Mouse (Mus musculus) cerebellum, adult 11 months (tissue): Measurements from ENCODE around the gene Fancf.

Experiments
- DNase-seq: peaks from one replicate; pipeline ENCODE4 v3.0.0; 2022

The Fancf gene

GRCm38 (mm10) chr7:51862097-51862492 is at the start of gene Fancf:
Gene Fancf (minus strand): TSS chr7:51862267.
- peak; percentile 98 for DNase-seq

GRCm38 (mm10) chr7:51899066-51899465 is 37.0 kb upstream of the Fancf start:
- DNase-seq: no peak

- DNase-seq: no peak
These were observed 32.9 kb upstream of the Fancf start for GRCm38 (mm10) chr7:51894939-51895338.

DNA sequence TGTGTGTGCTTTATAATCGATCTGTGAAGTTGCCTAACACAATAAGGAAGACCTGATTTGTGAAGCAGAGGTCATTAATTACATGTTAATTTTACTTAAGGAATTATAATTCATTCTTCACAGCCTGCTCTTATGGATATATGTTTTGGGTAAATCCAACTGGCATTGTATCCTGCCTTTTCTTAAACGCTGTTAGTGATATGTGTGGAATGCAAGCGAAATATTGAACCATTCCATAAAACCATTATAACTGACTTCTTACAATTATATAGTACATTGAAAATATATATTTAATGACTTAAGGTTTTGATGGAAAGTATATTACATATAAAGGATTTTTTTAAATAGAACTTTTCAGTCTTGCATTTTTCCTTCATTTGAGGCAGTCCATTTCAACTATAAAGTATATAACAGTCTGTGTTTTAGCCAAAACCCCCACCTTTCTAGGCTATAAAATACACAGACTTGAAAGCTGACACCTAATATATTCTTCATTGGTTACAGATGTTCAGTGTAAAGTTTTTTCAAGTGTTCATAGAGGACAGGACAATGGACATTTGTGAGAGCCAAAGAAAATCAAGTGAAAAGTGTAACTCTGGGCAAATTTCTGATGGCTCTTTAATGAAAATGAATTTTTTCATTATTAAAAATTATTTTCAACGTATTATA is 32.2 kb upstream of the Fancf start:
- DNase-seq: no peak

DNA sequence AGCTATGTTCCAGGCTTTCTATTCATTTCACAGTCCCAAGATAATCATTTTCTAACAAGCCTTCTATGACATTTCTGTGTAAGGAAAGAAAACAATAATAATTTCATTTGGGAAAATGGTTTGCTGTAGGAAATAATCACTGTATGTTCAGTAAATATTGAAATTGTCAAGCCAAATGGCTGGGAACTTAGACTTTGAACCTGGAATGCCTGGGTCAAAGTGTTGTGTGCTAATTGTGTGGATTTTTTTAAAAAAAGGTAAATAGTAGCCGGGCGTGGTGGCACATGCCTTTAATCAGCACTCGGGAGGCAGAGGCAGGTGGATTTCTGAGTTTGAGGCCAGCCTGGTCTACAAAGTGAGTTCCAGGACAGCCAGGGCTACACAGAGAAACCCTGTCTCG is 30.9 kb upstream of the Fancf start:
- no peak for DNase-seq

DNA sequence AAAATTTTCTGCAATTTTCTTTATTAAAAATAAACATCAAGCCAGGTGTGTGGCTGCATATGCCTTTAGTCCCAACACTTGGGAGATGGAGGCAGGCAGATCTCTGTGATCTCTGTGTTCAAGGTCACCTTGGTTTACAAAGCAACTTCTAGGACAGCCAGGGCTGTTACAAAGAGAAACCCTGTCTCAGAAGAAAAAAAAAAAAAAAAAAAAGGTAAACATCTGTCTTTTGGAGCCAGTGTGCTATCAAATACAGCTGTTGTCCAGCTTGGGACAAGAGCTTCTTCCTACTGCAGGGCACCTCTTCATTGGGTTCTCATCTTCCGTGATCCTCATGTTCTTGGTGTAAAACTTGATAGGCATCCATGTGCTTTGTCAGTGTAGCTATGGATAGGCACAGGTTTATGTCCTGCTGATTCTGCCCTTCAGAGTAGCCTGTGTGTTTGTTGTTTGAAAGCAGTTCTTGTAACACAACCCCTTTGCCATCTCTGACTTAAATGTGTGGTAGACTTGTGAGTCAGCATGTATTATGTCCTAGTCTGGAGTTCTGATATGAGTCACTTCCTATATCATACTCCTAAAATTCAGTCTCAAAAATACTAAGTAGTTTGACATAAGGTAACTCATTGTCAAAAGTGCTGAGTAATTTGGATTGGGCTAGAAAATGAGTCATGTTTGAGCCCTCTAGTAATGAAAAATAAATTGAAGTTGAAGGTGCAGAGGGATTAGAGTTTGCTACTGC is 30.3 kb upstream of the Fancf start:
- no peak for DNase-seq

DNA sequence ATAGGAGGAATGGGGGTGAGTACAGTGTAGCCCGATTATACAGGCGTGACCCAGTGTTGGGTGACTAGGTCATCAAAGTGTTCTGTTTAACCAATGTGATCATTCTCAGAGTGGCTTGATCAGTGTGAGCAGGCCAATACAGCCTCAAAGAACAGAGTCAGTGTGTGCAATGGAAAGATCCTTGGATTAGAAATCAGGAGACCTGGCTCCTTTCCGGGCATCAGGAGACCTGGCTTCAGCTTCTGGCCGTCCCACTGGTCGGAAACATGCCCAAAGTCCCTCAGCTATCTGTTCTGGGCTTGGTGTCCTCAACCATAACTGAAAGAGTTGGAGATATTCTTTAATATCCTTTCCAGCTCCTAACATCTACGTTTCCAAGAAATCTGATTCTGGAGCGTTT is 27.5 kb upstream of the Fancf start:
- DNase-seq: no peak

DNA sequence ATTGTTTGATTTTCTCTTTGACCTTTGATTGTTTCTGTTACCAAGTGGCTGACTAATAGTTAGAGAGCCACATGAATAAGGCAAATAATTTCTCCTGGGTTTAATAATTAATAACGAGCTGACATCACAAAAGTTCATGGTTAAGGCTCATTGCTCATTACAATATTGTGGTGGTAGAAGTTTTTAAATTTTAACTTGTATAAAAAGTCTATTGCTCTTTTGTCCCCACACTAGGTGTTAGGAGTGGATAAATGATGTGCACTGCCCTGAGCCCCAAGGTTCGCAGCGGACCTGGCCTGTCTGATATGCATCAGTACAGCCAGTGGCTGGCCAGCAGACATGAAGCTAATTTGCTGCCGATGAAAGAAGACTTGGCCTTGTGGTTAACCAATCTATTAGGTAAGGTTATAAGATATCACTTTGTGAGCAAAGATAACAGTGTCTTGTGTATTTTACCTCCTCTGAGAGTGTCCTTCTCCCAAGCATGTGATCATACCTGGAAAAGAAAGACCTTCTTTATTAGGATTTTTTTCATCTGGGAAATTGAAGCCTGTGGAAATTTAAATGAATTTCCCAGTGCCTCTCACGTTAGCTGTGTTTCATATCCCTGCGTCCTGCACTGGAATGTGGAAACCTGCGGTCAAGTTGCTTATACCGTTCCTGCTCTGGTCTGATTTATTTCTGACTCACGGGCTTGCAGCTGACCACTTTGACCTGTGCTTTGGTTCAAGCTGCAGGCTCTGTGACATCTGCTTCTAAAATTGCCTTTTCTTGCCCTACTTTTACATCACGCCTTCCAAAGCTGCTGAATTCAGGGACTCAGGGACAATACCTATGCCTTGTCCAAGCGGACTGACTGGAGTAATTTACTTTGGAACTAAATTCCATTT is 25.9 kb upstream of the Fancf start:
- DNase-seq: no peak

DNA sequence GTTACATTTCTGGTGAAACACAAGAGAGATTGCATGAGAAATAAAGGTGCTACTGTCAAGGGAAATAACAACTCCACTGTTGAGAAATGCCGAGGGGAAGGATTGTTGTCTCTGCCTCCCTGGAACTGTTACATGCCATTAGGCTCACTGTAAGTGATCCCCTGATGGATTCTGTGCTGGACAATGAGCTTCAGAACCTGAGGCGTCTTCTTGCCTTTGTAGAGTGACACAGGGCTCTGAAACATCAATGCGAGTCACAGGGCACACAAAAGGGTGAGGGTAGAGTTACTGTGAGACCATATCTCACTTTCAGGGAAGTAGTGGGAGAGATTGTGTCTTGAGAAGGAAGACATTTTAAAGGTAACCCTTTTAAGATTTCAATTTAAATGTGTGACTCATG is 23.3 kb upstream of the Fancf start:
- DNase-seq: no peak

DNA sequence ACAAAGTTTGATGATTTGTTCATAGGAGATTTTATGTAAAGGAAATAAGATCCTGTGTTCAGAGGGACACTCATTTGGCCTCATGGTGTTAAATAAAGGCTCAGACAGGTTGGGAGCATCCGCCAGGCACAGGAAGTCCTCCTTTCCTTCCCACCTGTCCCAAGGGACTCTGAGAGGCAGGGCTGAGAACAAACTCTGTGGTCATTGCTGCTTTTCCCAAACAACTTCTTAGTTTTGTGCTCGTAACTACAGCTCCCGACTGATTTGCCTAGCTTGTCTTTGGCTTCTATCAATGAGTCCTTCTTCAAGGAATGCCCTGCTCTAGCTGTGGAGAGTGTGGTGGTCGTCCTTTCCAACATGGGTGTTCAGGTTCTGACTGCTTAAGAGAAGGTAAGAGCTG is 18.1 kb upstream of the Fancf start:
- no peak for DNase-seq

DNA sequence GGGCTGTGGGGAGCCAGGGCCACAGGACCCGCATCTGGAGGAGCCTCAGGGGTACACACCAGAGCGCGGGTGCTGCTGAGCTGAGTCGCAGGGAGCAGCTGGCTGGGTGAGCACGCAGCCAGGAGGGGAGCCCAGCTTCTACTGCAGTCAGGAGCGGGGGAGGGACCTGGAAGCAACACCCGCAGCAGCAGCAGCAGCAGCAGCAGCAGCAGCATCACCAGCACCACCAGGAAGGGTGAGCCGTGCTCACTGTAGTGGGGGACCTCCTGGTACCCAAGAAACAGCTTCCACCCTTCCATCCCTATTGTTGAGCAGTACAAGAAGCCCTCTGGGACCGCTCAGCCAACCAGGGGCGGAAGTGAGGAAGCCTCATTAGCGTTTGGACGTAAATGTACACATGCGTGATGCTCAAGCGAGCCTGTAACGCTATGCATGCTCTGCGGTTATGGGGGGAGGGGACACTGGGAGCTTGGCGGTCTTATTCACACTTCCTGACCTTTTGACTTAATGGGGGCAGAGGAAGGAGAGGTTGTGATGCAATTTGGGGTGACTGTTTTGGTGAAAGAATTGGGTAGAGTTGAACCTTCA is 17.2 kb upstream of the Fancf start:
- no peak for DNase-seq

DNA sequence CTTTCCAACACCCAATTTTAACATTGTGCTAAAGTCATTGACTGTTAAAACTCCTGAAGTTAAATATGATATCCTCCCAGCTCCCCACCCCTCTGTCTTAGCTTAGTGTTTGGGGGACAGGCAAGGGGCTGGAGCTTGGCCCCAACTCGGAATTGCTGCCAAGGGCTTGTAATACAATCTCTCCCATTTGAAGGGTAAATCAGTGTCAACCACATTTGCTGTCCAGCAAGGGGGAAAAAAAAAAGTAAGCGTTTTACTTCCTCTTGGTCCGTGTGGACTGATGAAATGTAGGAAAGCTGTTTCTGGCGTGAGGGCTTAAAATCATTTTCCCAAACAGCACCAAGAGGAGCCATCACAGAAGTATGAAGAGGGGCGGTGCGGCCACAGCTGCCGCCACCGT is 16.7 kb upstream of the Fancf start:
- no peak for DNase-seq

DNA sequence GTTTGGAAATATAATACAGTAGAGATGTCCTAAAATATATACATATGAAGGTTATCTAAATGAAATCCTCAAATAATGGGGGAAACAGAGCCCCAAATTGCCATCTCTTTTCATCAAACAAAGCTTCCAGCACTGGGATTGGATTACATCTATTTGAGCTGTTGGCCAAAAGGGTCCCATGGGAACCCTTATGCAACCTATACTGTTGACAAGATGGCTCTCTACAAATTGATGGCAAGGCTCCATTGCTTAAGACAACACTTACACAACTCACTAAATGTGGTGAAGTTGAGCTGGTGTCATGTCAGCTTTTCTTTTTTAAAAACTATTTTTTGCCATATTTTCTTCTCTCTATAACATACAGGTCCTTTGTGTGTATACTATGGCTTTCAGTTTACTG is 14.2 kb upstream of the Fancf start:
- no peak for DNase-seq

GRCm38 (mm10) chr7:51872597-51872996 is 10.5 kb upstream of the Fancf start:
- DNase-seq: no peak

DNA sequence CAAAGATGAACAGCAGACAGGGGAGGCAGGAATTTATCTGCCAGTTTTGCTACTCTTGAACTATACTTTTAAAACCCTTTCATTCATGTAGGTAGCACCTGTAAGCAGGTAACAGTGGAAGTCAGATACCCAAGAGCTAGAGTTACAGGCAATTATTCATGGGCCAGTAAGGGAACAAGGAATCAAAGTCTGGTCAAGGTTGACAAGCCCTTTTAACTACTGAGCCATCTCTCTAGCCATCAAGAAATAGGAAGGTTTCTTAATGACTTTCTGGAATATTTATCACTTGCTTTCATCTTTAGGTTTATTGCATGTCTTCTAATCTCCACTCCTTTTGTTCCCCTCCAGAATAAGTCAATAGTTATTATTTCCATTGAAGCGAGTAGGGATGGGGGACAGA is 10.0 kb upstream of the Fancf start:
- no peak for DNase-seq

DNA sequence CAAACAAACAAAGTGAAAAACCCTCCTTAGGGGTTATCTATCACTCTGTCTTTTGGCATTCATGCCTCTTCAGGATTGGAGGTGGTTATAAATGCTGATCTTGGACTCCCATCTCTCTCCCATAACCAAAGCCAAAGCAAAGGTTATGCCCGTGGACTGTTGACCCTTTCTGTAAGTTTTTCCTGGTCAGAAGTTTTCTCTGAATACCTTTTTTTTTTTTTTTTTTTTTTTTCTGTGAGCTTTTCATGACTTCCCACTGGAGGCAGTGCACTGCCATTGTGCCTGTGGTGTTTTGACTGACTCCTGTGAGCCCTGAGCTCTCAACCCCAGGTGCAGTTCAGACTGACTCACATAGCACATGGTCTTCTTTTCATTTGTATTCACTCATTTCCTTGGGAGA is 5.9 kb upstream of the Fancf start:
- DNase-seq: no peak

GRCm38 (mm10) chr7:51865336-51865735 is 3.3 kb upstream of the Fancf start:
- no peak for DNase-seq

GRCm38 (mm10) chr7:51862842-51863241 is 775 bp upstream of the Fancf start:
- no peak for DNase-seq

DNA sequence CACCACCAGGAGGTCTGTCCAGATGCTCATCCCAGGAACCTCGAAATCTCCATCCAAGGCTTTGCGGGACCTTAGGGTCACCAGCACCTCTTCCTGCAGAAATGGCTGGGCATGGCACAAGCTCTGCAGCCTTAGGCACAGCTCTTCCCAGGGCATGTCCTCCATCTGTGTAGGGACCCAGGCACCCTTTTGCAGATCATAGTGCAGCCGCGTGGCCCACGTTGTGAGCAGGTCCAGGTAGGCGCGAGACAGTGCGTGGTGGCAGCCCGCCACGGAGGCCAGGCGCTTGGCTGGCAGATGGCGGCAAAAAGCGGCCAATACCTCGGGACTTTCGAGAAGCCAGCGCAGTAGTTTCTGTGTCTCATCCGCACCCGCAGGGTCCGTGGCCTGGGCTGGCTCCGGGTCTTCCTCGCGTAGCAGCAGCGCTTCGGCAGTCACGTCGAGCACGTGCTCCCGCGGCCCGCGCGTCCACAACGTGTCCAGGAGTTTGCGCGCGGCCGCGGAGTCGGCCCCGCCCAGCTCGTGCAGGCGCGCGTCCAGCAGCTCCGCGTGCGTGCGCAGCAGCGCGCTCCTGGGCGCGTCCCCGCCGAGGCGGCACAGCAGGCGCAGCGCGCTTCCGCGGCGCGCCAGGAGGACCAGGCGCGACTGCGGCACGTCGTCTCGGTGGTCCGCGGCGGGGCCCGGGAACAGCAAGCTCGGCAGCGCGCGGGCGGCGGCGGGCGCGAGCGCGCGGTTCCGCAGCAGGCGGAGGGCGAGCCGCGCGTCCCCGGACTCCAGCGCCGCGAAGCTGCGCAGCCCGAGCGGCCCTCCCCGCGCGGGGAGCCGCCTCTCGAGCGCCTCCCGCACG is 594 bp downstream of the Fancf start, which contains the start of gene Gas2:
Gas2 (plus strand) TSS at position 766 of the 847 bp plus-strand sequence.
- DNase-seq: peak; percentile 86

DNA sequence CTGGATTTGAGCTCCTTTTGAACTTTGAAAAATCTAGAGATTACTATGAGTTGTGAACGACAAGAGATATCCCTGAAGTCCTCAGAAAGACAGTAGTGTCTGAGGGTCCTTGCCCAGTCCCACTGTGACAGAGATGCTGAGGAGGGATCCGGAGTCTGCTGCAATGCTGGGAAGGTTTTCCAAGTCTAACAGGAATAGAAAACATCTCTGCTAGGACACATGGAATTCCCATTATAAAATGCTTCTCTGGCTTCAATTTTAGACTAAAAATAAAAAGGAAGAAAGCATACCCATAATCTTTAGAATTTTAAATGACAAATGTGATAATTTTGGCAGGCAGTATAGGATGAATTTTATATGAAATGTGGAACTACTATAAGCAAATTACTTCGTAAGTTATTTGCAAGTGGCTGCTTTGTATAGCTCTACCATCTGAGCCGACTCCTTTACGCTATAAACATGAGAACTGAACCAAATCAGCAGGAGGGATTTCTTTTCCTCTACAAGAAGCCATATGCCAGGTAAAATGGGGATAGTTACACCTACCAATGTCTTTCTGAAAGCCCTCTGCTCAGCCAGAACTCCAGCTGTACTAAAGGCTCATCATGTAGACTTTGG is 10.1 kb downstream of the Fancf start:
- no peak for DNase-seq

DNA sequence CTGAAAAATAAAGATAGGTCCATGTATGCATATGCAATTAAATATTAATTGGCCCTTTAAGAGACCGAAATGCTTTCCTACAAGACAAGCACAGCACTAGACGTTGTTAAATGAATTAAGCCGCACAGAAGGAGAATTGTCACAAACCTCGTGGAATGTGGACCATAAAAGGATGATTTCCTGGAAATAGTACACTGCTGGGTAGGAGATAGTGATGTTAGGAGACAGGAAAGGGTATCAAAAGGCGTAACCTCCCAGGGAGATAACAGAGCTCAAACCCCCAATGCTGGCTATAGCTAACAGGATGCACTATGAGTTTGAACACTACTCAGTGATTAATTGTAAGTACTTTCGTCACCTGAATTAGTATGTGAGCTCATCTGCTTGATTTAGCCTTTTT is 11.2 kb downstream of the Fancf start:
- no peak for DNase-seq

DNA sequence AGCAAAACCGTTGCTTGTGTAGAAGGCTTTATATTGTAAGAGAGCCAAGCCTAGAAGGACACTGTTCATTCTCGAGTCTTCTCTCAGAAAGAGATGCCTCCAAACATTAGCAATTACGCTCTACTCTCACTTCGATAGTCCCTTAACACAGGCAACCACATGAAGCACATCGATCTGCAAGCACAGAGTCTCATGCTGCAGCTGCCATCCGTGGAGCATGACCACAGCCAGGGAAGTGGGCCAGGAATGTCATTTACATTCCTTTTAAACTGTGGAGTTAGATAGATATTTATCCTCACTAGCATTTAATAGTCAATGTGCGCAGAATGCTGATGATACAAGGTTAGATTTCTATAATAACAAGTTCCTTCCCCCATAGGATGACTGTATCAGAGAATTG is 21.6 kb downstream of the Fancf start:
- no peak for DNase-seq
